Mouse (Mus musculus): ENCODE results near the gene Cbfa2t2. TPM values are rescaled to one million over a fixed set of nuclear protein-coding genes. Genes with fewer than 3 reads are reported as not detected.
"Not testable (repeated sequence)": the region's sequence is repeated elsewhere in the genome, so short reads cannot be mapped to it uniquely, and the experiment has no call there.

The Cbfa2t2 gene
- polyA plus RNA-seq, 1 experiment = 5.1 TPM

DNA sequence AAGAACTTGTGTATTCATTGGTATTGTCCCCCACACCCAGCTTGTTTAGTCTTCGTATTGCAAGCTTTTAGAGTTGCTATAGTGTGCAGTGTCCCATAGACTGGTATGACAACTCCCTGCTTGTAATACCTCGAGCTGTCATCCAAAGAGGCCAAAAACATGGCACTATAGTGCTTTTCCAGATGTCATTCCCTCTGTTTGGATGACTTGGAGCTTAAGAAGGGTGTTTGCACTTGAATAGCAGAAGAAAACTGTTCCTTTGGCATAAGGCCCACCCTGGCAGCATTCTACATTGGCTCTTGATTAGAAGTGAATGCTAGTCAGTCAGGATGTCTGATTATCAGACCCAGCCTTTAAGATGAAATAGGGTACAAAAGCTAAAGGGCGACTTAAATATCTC is 40.7 kb downstream of the Cbfa2t2 start:
- Histone ChIP-seq H3K4me3 (ENCODE audit: extremely low read depth, insufficient read depth, insufficient read length) (no peak overlapping the region), H3K36me3 (ENCODE audit: control insufficient read depth, insufficient read depth, low read length) (no peaks in the 10 kb centered on the region)
- WGBS = 82% methylated on average over 3 of the region's 3 CpGs

DNA sequence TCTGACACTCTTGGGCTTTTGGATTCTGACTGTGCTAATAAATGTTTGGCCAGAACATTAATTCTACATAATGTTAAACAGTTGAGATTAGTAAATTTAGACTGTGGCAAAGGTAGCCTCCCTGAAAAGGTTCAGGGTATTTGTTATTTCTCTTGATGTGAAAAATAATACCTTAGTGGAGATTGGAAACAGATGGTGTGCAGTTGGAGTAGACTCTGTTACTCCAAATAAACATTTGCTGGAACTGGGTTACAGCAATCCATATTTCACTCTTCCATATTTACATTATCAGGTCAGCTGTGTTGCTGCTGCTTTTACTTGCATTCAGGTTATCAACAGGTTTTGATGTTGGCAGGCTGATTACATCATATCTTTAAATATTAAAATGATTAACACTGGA is 55.5 kb downstream of the Cbfa2t2 start:
- TF ChIP-seq CTCF (IDR thresholded peaks at IDR 0.05; ENCODE audit: extremely low read depth, insufficient read depth, insufficient read length, insufficient replicate concordance) (no peak), POLR2A (IDR thresholded peaks at IDR 0.05; ENCODE audit: low read depth, low read length) (no peak)
- DNase-seq (ENCODE audit: low read depth in 1 of 2, low spot score in 2 of 2) = no peak
- Histone ChIP-seq H3K4me1 (ENCODE audit: control insufficient read depth, insufficient read depth, insufficient read length) (no peaks in the 10 kb centered on the region), H3K27me3 (ENCODE audit: control insufficient read depth, insufficient read depth, low read length) (no peaks in the 10 kb centered on the region; the same call in 1 of the 2 replicates), H3K36me3 (ENCODE audit: control insufficient read depth, insufficient read depth, low read length) (no peaks in the 10 kb centered on the region), H3K4me3 (ENCODE audit: extremely low read depth, insufficient read depth, insufficient read length) (no peak overlapping the region), H3K27ac (ENCODE audit: insufficient read depth, low read length) (no peak overlapping the region)

More for the DNA sequence above, 40.7 kb downstream of the Cbfa2t2 start:
- Histone ChIP-seq H3K27ac (ENCODE audit: insufficient read depth, low read length) (no peak overlapping the region), H3K4me1 (ENCODE audit: control insufficient read depth, insufficient read depth, insufficient read length) (no peaks in the 10 kb centered on the region), H3K27me3 (ENCODE audit: control insufficient read depth, insufficient read depth, low read length) (no peaks in the 10 kb centered on the region)
- no peak for DNase-seq (ENCODE audit: low read depth in 1 of 2, low spot score in 2 of 2)
- TF ChIP-seq CTCF (IDR thresholded peaks at IDR 0.05; ENCODE audit: extremely low read depth, insufficient read depth, insufficient read length, insufficient replicate concordance) (no peak), POLR2A (IDR thresholded peaks at IDR 0.05; ENCODE audit: low read depth, low read length) (no peak)

DNA sequence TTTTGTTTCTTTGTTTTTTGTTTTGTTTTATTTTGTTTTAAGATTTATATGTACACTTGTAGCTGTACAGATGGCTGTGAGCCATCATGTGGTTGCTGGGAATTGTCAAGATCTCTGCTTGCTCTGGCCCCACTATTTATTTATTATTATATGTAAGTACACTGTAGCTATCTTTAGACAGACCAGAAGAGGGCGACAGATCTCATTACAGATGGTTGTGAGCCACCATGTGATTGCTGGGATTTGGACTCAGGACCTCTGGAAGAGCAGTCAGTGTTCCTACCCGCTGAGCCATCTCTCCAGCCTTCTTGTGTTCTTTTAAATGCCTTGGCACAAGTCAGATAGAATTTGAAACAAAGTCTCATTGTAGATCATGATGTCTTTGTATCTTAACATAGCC is 57.3 kb downstream of the Cbfa2t2 start:
- not testable (repeated sequence) for H3K4me1 ChIP-seq (ENCODE audit: control insufficient read depth, insufficient read depth, insufficient read length); H3K27ac ChIP-seq (ENCODE audit: insufficient read depth, low read length); DNase-seq (ENCODE audit: low read depth in 1 of 2, low spot score in 2 of 2); H3K27me3 ChIP-seq (ENCODE audit: control insufficient read depth, insufficient read depth, low read length); H3K4me3 ChIP-seq (ENCODE audit: extremely low read depth, insufficient read depth, insufficient read length); H3K36me3 ChIP-seq (ENCODE audit: control insufficient read depth, insufficient read depth, low read length)
- WGBS = 61% methylated on average over 2 of the region's 2 CpGs

GRCm38 (mm10) chr2:154495021-154495420 is 58.7 kb downstream of the Cbfa2t2 start:
- Histone ChIP-seq H3K27me3 (ENCODE audit: control insufficient read depth, insufficient read depth, low read length) (no peaks in the 10 kb centered on the region; the same call in 1 of the 2 replicates), H3K27ac (ENCODE audit: insufficient read depth, low read length) (no peak overlapping the region), H3K4me3 (ENCODE audit: extremely low read depth, insufficient read depth, insufficient read length) (no peak overlapping the region), H3K4me1 (ENCODE audit: control insufficient read depth, insufficient read depth, insufficient read length) (no peaks in the 10 kb centered on the region), H3K36me3 (ENCODE audit: control insufficient read depth, insufficient read depth, low read length) (no peaks in the 10 kb centered on the region)
- DNase-seq (ENCODE audit: low read depth in 1 of 2, low spot score in 2 of 2) = no peak
- TF ChIP-seq CTCF (IDR thresholded peaks at IDR 0.05; ENCODE audit: extremely low read depth, insufficient read depth, insufficient read length, insufficient replicate concordance) (no peak), POLR2A (IDR thresholded peaks at IDR 0.05; ENCODE audit: low read depth, low read length) (no peak)
- 89% methylated on average over 4 of the region's 4 CpGs for WGBS

- no peak overlapping the region for H3K4me3 ChIP-seq (ENCODE audit: extremely low read depth, insufficient read depth, insufficient read length)
- 77% methylated on average over 5 of the region's 5 CpGs for WGBS
- TF ChIP-seq CTCF (IDR thresholded peaks at IDR 0.05; ENCODE audit: extremely low read depth, insufficient read depth, insufficient read length, insufficient replicate concordance) (no peak), POLR2A (IDR thresholded peaks at IDR 0.05; ENCODE audit: low read depth, low read length) (no peak)
Measured at GRCm38 (mm10) chr2:154498571-154498970, 62.3 kb downstream of the Cbfa2t2 start.

GRCm38 (mm10) chr2:154499717-154500247 is 63.5 kb downstream of the Cbfa2t2 start:
- Histone ChIP-seq H3K36me3 (ENCODE audit: control insufficient read depth, insufficient read depth, low read length) (peaks cover 5% of the 10 kb centered on the region), H3K4me1 (ENCODE audit: control insufficient read depth, insufficient read depth, insufficient read length) (no peaks in the 10 kb centered on the region), H3K4me3 (ENCODE audit: extremely low read depth, insufficient read depth, insufficient read length) (no peak overlapping the region), H3K27me3 (ENCODE audit: control insufficient read depth, insufficient read depth, low read length) (no peaks in the 10 kb centered on the region), H3K27ac (ENCODE audit: insufficient read depth, low read length) (no peak overlapping the region)
- no peak for DNase-seq (ENCODE audit: low read depth in 1 of 2, low spot score in 2 of 2)
- 85% methylated on average over 2 of the region's 2 CpGs for WGBS
- TF ChIP-seq CTCF (IDR thresholded peaks at IDR 0.05; ENCODE audit: extremely low read depth, insufficient read depth, insufficient read length, insufficient replicate concordance) (no peak), POLR2A (IDR thresholded peaks at IDR 0.05; ENCODE audit: low read depth, low read length) (no peak)

More at GRCm38 (mm10) chr2:154498571-154498970, 62.3 kb downstream of the Cbfa2t2 start:
- peaks cover 4% of the 10 kb centered on the region for H3K36me3 ChIP-seq (ENCODE audit: control insufficient read depth, insufficient read depth, low read length)
- H3K27me3 ChIP-seq (ENCODE audit: control insufficient read depth, insufficient read depth, low read length) = no peaks in the 10 kb centered on the region
- no peak for DNase-seq (ENCODE audit: low read depth in 1 of 2, low spot score in 2 of 2)
- no peak overlapping the region for H3K27ac ChIP-seq (ENCODE audit: insufficient read depth, low read length)
- H3K4me1 ChIP-seq (ENCODE audit: control insufficient read depth, insufficient read depth, insufficient read length) = no peaks in the 10 kb centered on the region

- Histone ChIP-seq H3K27ac (ENCODE audit: insufficient read depth, low read length) (no peak overlapping the region), H3K36me3 (ENCODE audit: control insufficient read depth, insufficient read depth, low read length) (peaks cover 8% of the 10 kb centered on the region), H3K27me3 (ENCODE audit: control insufficient read depth, insufficient read depth, low read length) (no peaks in the 10 kb centered on the region), H3K4me3 (ENCODE audit: extremely low read depth, insufficient read depth, insufficient read length) (no peak overlapping the region), H3K4me1 (ENCODE audit: control insufficient read depth, insufficient read depth, insufficient read length) (no peaks in the 10 kb centered on the region)
- TF ChIP-seq CTCF (IDR thresholded peaks at IDR 0.05; ENCODE audit: extremely low read depth, insufficient read depth, insufficient read length, insufficient replicate concordance) (no peak), POLR2A (IDR thresholded peaks at IDR 0.05; ENCODE audit: low read depth, low read length) (no peak)
- 95% methylated on average over 3 of the region's 3 CpGs for WGBS
- no peak for DNase-seq (ENCODE audit: low read depth in 1 of 2, low spot score in 2 of 2)
Measured at GRCm38 (mm10) chr2:154500758-154501157, 64.5 kb downstream of the Cbfa2t2 start.
